Mouse (Mus musculus) monocyte, adult 2 months (primary cell): Measurements from ENCODE around the gene Ost4.
"Not testable (repeated sequence)": the region's sequence is repeated elsewhere in the genome, so short reads cannot be mapped to it uniquely, and the experiment has no call there.

Source experiments
- DNase-seq, 2 experiments: peaks; one replicate each; pipeline ENCODE4 v3.0.0; 2022; ENCODE audit warnings: low spot score in 2 of 2, low read depth in 1 of 2

Gene Ost4

DNA sequence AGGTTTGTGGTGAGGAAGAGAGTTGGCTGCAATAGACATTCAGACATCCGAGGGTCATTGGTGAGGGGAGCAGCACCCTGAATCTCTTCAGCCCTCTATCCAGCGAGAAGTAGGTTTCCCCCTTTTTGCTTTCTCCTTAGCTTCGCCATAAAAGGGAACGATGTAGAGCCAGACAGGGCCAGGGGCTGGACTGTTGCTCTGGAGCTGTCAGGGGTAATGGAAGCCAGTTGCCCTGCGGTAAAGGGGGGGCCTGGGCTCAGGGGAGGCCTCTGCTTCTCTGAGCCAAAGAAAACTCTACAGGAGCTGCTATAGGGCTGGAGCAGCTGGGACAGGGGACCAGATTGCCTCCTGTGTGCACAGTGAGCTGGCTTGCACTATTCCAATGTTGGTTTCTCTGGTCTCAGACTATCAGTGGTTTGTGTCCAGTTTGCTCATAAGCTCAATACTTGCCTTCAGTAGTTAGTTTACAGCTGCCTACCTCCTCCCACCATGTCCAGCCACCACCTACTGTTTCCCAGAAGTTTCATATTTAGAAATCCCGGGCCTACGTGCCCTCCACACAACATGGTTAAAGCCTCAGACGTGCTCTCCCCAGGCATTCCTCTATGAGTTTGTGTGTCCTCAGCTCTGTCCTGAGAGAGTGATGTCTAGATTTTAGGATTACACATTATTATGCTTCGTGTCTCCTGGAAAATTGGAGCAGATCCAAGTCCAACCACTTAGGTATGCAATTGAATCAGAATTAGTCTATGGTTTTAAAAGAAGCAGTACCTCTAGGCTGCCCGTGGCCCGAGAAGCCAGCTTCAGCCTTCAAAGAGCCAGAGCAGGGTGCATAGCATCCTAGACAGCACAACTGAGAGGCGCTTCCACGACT is 1.1 kb upstream of the Ost4 start:
- no peak for DNase-seq

DNA sequence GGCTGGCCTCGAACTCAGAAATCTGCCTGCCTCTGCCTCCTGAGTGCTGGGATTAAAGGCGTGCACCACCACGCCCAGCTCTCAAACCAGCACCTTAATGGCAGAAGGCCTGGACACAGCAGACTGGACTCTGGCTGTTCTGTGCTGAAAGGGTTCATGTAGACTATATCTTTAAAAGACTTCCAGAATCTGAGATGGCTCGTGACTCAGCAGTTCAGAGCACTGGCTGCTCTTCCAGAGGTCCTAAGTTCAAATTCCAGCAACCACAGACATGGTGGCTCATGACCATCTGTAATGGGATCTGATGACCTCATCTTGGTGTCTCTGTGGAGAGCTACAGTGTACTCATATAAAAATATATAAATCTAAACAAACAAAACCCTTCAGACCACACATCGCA is 5.7 kb downstream of the Ost4 start:
- no peak for DNase-seq

DNA sequence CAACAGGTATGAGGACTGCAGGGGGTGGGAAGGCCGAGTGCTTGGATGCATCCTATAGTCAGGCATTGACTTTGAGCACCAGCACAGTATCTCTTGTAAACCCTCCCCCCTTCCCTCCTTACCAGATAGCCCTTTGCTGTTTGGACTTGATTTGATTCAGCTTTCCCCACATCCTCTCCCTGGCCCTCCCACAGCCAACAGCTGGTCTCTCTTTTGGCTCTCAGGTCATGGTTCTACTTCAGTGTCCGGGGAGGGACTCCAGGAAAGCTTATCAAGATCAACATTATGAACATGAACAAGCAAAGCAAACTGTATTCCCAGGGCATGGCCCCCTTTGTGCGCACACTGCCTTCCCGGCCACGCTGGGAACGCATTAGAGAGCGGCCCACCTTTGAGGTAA is 17.2 kb downstream of the Ost4 start:
- DNase-seq: no peak

GRCm38 (mm10) chr5:30889088-30889754 is 18.4 kb downstream of the Ost4 start:
- no peak for DNase-seq

GRCm38 (mm10) chr5:30888337-30889087 is 19.1 kb downstream of the Ost4 start, which contains the start of gene Agbl5:
TSS of gene Agbl5 (plus strand) at chr5:30888694.
- DNase-seq: peak; percentile 74 to 84

GRCm38 (mm10) chr5:30887858-30888336 is 19.7 kb downstream of the Ost4 start:
- peak; percentile 76 to 85 for DNase-seq

GRCm38 (mm10) chr5:30887331-30887761 is 20.2 kb downstream of the Ost4 start:
- DNase-seq: peak in 1 of 2 experiments; percentile 41

DNA sequence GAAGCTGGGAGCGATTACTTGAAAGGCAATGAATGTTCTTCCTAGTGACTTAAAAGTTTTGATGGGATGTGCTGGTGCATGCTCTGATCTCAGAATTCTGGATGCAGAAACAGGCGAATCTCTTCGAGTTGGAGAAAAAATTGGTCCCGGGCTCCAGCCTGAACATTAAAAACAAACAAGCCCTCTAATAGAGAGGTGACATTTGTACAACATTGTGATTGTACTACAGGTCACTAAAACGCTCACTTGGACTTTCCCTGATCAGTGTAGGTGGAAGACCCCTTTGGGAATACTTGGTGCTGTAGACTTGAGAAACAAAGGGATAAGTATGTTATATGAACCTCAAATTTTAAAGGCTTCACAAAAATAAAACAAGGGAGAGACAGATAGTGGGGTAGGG is 20.9 kb downstream of the Ost4 start:
- no peak for DNase-seq

DNA sequence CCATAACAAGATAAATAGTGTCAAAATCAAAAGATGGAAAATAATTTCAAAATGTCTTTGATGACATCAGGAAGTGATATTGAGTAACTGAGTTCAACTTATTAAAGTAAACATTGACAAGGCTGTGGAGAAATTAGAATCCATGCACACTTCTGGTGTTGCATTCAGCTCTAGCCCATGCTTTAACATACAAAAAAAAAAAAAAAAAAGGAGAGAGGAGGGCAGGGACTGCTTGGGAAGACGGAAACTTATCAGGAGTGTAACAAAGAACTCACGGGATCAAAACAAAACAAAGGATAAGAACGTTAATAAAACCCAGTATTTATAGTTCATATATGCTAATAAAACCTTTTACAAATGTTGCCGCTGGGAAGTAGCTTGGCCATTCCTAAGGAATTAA is 21.4 kb downstream of the Ost4 start:
- DNase-seq: no peak

DNA sequence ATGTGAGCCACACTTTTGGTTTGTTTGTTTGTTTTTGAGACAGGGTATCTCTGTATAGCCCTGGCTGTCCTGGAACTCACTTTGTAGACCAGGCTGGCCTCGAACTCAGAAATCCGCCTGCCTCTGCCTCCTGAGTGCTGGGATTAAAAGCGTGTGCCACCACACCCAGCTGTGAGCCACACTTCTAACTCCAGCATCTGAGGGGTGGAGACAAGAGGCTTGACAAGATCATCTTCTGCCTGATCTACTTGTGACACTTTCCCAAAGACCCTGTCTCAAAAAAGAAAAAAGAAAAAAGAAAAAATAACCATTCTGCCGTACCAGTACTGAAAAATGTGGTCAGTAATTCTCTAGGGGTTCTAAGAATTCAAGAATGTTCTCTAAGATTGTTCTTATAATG is 25.7 kb downstream of the Ost4 start:
- DNase-seq: not testable (repeated sequence)

DNA sequence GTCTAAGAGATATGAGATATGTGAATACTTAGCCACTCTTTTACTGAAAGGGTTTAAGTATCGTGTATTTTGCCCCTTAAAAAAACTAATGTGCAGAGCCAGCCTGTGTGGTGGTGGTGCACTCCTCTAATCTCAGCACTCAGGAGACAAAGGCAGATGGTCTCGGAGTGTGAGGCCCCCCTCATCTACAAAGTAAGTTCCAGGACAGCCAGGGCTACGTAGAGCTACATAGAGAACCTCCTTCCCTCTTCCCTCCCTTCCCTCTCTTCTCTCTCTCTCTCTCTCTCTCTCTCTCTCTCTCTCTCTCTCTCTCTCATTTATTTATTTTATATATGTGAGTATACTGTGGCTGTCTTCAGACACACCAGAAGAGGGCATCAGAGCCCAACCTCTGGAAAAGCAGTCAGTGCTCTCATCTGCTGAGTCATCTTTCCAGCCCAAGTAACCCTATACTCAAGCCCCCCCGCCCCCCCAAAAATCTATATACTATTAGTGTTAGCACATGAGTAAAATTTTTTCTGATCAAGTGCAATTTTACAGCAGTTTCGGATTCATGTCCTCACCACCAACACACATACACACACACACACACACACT is 28.1 kb downstream of the Ost4 start:
- DNase-seq: no peak

DNA sequence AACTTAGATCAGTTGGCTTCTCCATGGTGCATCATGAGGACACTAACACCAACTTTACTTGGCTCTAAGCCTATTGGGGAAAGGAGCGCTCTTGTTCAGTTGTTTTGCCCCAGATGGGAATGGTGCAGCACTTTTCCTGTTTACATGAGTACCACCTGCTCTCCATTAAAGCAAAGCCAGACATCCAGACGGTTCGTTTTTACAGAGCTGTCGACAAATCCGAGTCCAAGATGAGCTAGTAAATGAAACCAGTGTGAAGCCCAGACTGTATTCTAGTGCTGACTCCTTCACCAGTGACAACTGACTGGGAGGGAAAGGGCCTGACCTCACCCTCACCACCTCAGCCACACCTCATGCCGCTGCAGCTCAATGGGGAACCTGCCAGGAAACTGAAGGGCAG is 29.0 kb downstream of the Ost4 start:
- DNase-seq: no peak

- no peak for DNase-seq
These were observed 33.2 kb downstream of the Ost4 start for GRCm38 (mm10) chr5:30874365-30874764.

DNA sequence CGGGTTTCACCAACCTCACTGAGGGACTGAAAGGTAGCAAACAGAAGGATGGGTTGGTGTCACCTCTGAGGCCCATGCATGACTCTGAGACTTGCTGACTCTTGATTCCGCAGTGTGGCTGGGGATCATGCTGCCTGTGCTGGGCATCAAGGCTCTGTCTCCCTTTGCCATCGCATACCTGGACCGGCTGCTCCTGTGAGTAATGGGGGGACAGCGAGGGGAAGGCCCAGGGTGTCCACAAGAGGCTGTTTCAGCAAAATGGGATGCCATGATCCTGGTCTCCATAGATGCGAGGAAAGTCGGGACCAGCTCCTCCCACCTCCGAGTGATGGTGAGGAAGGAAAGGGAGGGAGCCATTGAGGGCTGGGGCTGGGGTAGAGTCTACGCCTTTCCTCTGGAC is 35.0 kb downstream of the Ost4 start:
- no peak for DNase-seq

DNA sequence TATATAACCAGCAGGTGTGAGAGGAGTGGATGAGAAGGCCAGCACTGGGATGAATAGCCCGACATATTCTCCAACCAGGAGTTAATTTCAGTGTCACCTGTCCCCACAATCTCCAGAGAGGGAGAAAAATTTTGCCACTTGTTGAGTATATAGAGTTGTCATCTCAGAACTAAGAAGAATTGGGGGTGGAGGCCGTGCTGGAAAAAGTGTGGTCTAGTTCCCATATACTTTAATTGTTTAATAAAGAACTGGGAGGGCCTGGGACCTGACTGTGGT is 37.5 kb downstream of the Ost4 start:
- DNase-seq: no peak

DNA sequence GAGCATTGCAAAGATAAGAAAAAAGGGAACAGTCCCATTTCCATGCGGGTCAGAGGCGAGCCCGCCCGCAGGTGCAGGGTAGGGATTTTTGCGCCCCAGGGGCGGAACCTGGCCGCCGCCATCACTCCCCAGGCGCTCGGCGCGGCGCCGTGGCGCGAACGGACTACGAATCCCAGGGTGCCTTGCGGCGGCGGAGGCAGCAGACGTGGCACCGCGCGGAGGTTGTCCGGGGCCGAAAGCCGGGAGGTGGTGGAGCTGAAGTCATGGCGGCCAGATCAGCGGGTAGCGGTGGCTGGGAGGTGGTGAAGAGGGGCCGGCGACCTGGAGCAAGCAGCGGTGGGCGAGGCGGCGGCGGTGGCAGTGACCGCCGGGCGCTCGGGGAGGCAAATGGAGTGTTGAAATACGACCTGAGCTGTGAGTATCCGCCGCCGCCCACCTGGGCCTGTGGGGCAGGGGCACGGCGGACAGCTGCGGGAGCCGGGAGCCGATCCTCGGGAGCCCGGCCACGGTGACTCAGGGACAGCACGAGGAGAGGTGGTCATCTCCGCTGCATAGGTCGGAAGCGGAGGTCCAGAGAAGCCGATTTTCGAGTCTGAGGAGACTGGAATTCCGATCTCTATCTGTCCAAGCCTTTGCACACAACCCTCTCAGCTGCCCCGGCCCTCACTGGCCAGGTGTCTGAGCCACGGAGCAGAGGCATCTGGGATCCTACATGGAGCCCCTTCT is 38.0 kb downstream of the Ost4 start:
- peak; percentile 64 to 77 for DNase-seq

DNA sequence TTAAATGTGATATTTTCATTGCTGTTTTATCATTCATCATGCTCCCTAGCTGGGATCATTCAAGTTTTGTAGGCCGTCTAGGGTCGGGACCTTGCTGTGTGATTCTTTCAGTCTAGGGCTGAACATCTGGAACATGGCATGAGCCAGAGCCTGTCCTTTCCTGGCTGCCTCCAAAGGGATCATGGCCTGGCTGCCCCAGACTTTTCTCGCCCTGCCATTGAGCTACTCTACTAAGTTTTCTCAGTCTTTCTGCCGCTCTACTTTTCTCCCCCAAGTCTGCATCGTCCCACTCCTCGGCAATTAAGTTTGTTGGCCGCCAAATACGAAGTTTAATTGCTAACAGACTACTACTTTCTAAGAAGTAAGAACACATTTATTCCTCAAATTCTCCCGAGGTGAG is 38.6 kb downstream of the Ost4 start:
- DNase-seq: no peak

- no peak for DNase-seq
These were observed 39.9 kb downstream of the Ost4 start, which contains the start of gene Tmem214 for GRCm38 (mm10) chr5:30867712-30868111. TSS of gene Tmem214 (plus strand) at chr5:30868012.

- no peak for DNase-seq
These were observed 40.7 kb downstream of the Ost4 start for GRCm38 (mm10) chr5:30866871-30867270.

DNA sequence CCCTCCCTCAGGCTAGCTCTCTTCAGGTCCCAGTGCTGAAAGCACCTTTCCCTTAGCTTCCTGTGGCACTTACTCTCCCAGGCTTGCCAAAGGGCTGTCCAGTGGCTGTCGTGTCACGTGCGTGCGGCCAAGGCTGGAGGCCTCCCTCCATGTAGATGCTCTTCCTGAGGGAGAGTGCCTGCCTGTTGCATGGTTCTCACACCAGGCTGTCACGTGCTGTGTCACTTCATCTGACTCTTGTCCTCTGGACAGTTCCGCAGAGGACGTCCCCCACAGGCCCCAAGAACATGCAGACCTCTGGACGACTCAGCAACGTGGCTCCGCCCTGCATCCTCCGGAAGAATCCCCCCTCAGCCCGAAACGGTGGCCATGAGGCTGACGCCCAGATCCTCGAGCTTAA is 43.3 kb downstream of the Ost4 start:
- DNase-seq: no peak

- DNase-seq: peak; percentile 11 to 14
These were observed 43.7 kb downstream of the Ost4 start for GRCm38 (mm10) chr5:30863852-30864251.
